Mouse (Mus musculus) hindbrain, embryonic 13.5 days (tissue): ENCODE results near the gene Tbc1d23. TPM values are rescaled to one million over a fixed set of nuclear protein-coding genes. Genes with fewer than 3 reads are reported as not detected.
"Not testable (repeated sequence)": the region's sequence is repeated elsewhere in the genome, so short reads cannot be mapped to it uniquely, and the experiment has no call there.

Experiments
- ATAC-seq: fragments of 200-750 bp; cut with Nextera tagmentation; 2 replicates; pipeline ENCODE4 v1.8.0; 2017; ENCODE audit warnings: moderate TSS enrichment; ENCODE audit not compliant: low FRiP score
- H3K27ac ChIP-seq: fragments of 300-500 bp; sonication (generic); 2 replicates; pipeline ENCODE4 v1.5.1; 2015; ENCODE audit warnings: inconsistent platforms, mild to moderate bottlenecking, moderate library complexity
- H3K27me3 ChIP-seq: fragments of 300-500 bp; sonication (generic); 2 replicates; pipeline ENCODE4 v1.6.1; 2015; ENCODE audit warnings: mild to moderate bottlenecking, inconsistent platforms
- H3K36me3 ChIP-seq: fragments of 300-500 bp; sonication (generic); 2 replicates; pipeline ENCODE4 v1.6.1; 2015; ENCODE audit warnings: mild to moderate bottlenecking, inconsistent platforms
- H3K4me1 ChIP-seq: fragments of 300-500 bp; sonication (generic); replicated peaks from 2 replicates; pipeline ENCODE4 v1.6.1; 2015; ENCODE audit warnings: inconsistent platforms
- H3K4me2 ChIP-seq: fragments of 300-500 bp; sonication (generic); 2 replicates; pipeline ENCODE4 v1.6.1; 2015; ENCODE audit warnings: inconsistent platforms, mild to moderate bottlenecking, moderate library complexity
- H3K4me3 ChIP-seq: fragments of 300-500 bp; sonication (generic); 2 replicates; pipeline ENCODE4 v1.5.1; 2015; ENCODE audit warnings: mild to moderate bottlenecking, inconsistent platforms
- H3K9ac ChIP-seq: fragments of 300-500 bp; sonication (generic); 2 replicates; pipeline ENCODE4 v1.6.1; 2015; ENCODE audit warnings: mild to moderate bottlenecking, inconsistent platforms
- H3K9me3 ChIP-seq: fragments of 300-500 bp; sonication (generic); 2 replicates; pipeline ENCODE4 v1.6.1; 2016; ENCODE audit warnings: inconsistent platforms
- WGBS: fragments of 180-500 bp; shearing (Covaris S2); methylation state at CpG from one replicate; pipeline ENCODE4 v1.1.7; 2015; 5-methylcytosine and 5-hydroxymethylcytosine counted together
- polyA plus RNA-seq: library from polyadenylated mRNA; unstranded; fragments of >200 nt; fragmentation: Nextera tagmentation; extraction: Ambion mirVana; gene quantifications from 2 replicates; pipeline ENCODE4 v1.2.1, GENCODE M21; 2015

Tbc1d23 gene
- polyA plus RNA-seq, 1 experiment from 2014 or later: 29.0 TPM

- no peak overlapping the region for H3K27ac ChIP-seq
- no peaks in the 10 kb centered on the region for H3K27me3 ChIP-seq
- H3K9ac ChIP-seq: no peak overlapping the region
- H3K4me1 ChIP-seq: no peaks in the 10 kb centered on the region
- no peak overlapping the region for H3K4me2 ChIP-seq
- ATAC-seq: no peak
- H3K9me3 ChIP-seq: no peaks in the 10 kb centered on the region
- 89% methylated on average over 5 of the region's 5 CpGs for WGBS
- H3K36me3 ChIP-seq: peaks cover 43% of the 10 kb centered on the region
- no peak overlapping the region for H3K4me3 ChIP-seq
Observed at GRCm38 (mm10) chr16:57196590-57196989, 34.7 kb downstream of the Tbc1d23 start.

GRCm38 (mm10) chr16:57191214-57191613 lies 40.1 kb downstream of the Tbc1d23 start:
- no peak overlapping the region for H3K4me3 ChIP-seq
- no peaks in the 10 kb centered on the region for H3K9me3 ChIP-seq
- no peak overlapping the region for H3K27ac ChIP-seq
- WGBS: 91% methylated on average over 14 of the region's 14 CpGs
- H3K9ac ChIP-seq: no peak overlapping the region
- peaks cover 44% of the 10 kb centered on the region for H3K36me3 ChIP-seq
- no peaks in the 10 kb centered on the region for H3K27me3 ChIP-seq
- no peak overlapping the region for H3K4me2 ChIP-seq
- H3K4me1 ChIP-seq: no peaks in the 10 kb centered on the region
- no peak for ATAC-seq

- Histone ChIP-seq H3K9me3 (no peaks in the 10 kb centered on the region), H3K4me3 (no peak overlapping the region), H3K36me3 (peaks cover 50% of the 10 kb centered on the region), H3K4me2 (no peak overlapping the region), H3K9ac (no peak overlapping the region), H3K27me3 (no peaks in the 10 kb centered on the region), H3K4me1 (no peaks in the 10 kb centered on the region), H3K27ac (no peak overlapping the region)
- WGBS: 93% methylated on average over 8 of the region's 8 CpGs
- ATAC-seq: no peak
Observed at GRCm38 (mm10) chr16:57190390-57190789, 40.9 kb downstream of the Tbc1d23 start.

- Histone ChIP-seq H3K4me2 (no peak overlapping the region), H3K36me3 (peaks cover 52% of the 10 kb centered on the region), H3K4me3 (no peak overlapping the region), H3K9ac (no peak overlapping the region), H3K27ac (no peak overlapping the region), H3K4me1 (no peaks in the 10 kb centered on the region), H3K27me3 (no peaks in the 10 kb centered on the region), H3K9me3 (no peaks in the 10 kb centered on the region)
- WGBS: 92% methylated on average over 2 of the region's 2 CpGs
- no peak for ATAC-seq
Observed at GRCm38 (mm10) chr16:57189493-57189892, 41.8 kb downstream of the Tbc1d23 start.

GRCm38 (mm10) chr16:57186618-57187017 lies 44.7 kb downstream of the Tbc1d23 start:
- no peak for ATAC-seq
- Histone ChIP-seq H3K4me3 (no peak overlapping the region), H3K27me3 (no peaks in the 10 kb centered on the region), H3K27ac (no peak overlapping the region), H3K9me3 (no peaks in the 10 kb centered on the region), H3K4me1 (no peaks in the 10 kb centered on the region), H3K9ac (no peak overlapping the region), H3K4me2 (no peak overlapping the region), H3K36me3 (peaks cover 71% of the 10 kb centered on the region)
- WGBS: 97% methylated on average over 4 of the region's 4 CpGs

- H3K4me3 ChIP-seq: no peak overlapping the region
- ATAC-seq: no peak
- no peaks in the 10 kb centered on the region for H3K4me1 ChIP-seq
- H3K36me3 ChIP-seq: peaks cover 60% of the 10 kb centered on the region
- H3K9ac ChIP-seq: no peak overlapping the region
- 94% methylated on average over 5 of the region's 5 CpGs for WGBS
- no peak overlapping the region for H3K4me2 ChIP-seq
- H3K27me3 ChIP-seq: no peaks in the 10 kb centered on the region
- H3K27ac ChIP-seq: no peak overlapping the region
- no peaks in the 10 kb centered on the region for H3K9me3 ChIP-seq
Observed at GRCm38 (mm10) chr16:57182037-57182436, 49.3 kb downstream of the Tbc1d23 start.

GRCm38 (mm10) chr16:57181180-57181579 lies 50.1 kb downstream of the Tbc1d23 start:
- no peak for ATAC-seq
- no peak overlapping the region for H3K4me2 ChIP-seq
- H3K9ac ChIP-seq: no peak overlapping the region
- no peak overlapping the region for H3K27ac ChIP-seq
- 80% methylated on average over 11 of the region's 11 CpGs for WGBS
- no peaks in the 10 kb centered on the region for H3K9me3 ChIP-seq
- H3K4me1 ChIP-seq: no peaks in the 10 kb centered on the region
- peaks cover 62% of the 10 kb centered on the region for H3K36me3 ChIP-seq
- H3K27me3 ChIP-seq: no peaks in the 10 kb centered on the region
- no peak overlapping the region for H3K4me3 ChIP-seq

- 91% methylated on average over 10 of the region's 10 CpGs for WGBS
- no peak overlapping the region for H3K27ac ChIP-seq
- no peaks in the 10 kb centered on the region for H3K27me3 ChIP-seq
- peaks cover 48% of the 10 kb centered on the region for H3K36me3 ChIP-seq
- H3K9ac ChIP-seq: no peak overlapping the region
- H3K9me3 ChIP-seq: no peaks in the 10 kb centered on the region
- no peak for ATAC-seq
- H3K4me3 ChIP-seq: no peak overlapping the region
- H3K4me2 ChIP-seq: no peak overlapping the region
- H3K4me1 ChIP-seq: no peaks in the 10 kb centered on the region
Observed at GRCm38 (mm10) chr16:57177664-57178063, 53.6 kb downstream of the Tbc1d23 start.

- no peaks in the 10 kb centered on the region for H3K4me1 ChIP-seq
- no peaks in the 10 kb centered on the region for H3K27me3 ChIP-seq
- ATAC-seq: no peak
- H3K36me3 ChIP-seq: peaks cover 48% of the 10 kb centered on the region
- no peaks in the 10 kb centered on the region for H3K9me3 ChIP-seq
- no peak overlapping the region for H3K4me3 ChIP-seq
- H3K4me2 ChIP-seq: no peak overlapping the region
- H3K9ac ChIP-seq: no peak overlapping the region
- WGBS: 64% methylated on average over 2 of the region's 2 CpGs
- no peak overlapping the region for H3K27ac ChIP-seq
Observed at GRCm38 (mm10) chr16:57177254-57177653, 54.0 kb downstream of the Tbc1d23 start.

- H3K27me3 ChIP-seq: no peaks in the 10 kb centered on the region
- no peak overlapping the region for H3K4me2 ChIP-seq
- no peak overlapping the region for H3K4me3 ChIP-seq
- no peaks in the 10 kb centered on the region for H3K9me3 ChIP-seq
- H3K9ac ChIP-seq: no peak overlapping the region
- H3K27ac ChIP-seq: no peak overlapping the region
- H3K4me1 ChIP-seq: no peaks in the 10 kb centered on the region
- WGBS: 89% methylated on average over 7 of the region's 7 CpGs
- H3K36me3 ChIP-seq: peaks cover 43% of the 10 kb centered on the region
- ATAC-seq: no peak
Observed at GRCm38 (mm10) chr16:57176276-57176675, 55.0 kb downstream of the Tbc1d23 start.

GRCm38 (mm10) chr16:57175751-57176150 lies 55.6 kb downstream of the Tbc1d23 start:
- ATAC-seq: no peak
- WGBS: 78% methylated on average over 2 of the region's 2 CpGs
- Histone ChIP-seq H3K27me3 (no peaks in the 10 kb centered on the region), H3K4me1 (no peaks in the 10 kb centered on the region), H3K9ac (no peak overlapping the region), H3K4me3 (no peak overlapping the region), H3K4me2 (no peak overlapping the region), H3K27ac (no peak overlapping the region), H3K36me3 (peaks cover 43% of the 10 kb centered on the region), H3K9me3 (no peaks in the 10 kb centered on the region)

- not testable (repeated sequence) for H3K4me3 ChIP-seq, H3K4me2 ChIP-seq, H3K9me3 ChIP-seq, H3K27me3 ChIP-seq, ATAC-seq, H3K27ac ChIP-seq, H3K4me1 ChIP-seq, H3K9ac ChIP-seq
- peaks cover 43% of the 10 kb centered on the region for H3K36me3 ChIP-seq
Observed at GRCm38 (mm10) chr16:57174480-57174879, 56.8 kb downstream of the Tbc1d23 start.

GRCm38 (mm10) chr16:57171570-57171969 lies 59.7 kb downstream of the Tbc1d23 start:
- H3K27ac ChIP-seq: no peak overlapping the region
- H3K9me3 ChIP-seq: no peaks in the 10 kb centered on the region
- no peak overlapping the region for H3K4me2 ChIP-seq
- no peak overlapping the region for H3K9ac ChIP-seq
- no peak for ATAC-seq
- WGBS: 94% methylated on average over 6 of the region's 6 CpGs
- peaks cover 13% of the 10 kb centered on the region for H3K4me1 ChIP-seq
- H3K4me3 ChIP-seq: no peak overlapping the region
- H3K36me3 ChIP-seq: peaks cover 40% of the 10 kb centered on the region
- H3K27me3 ChIP-seq: no peaks in the 10 kb centered on the region

- ATAC-seq: no peak
- H3K4me3 ChIP-seq: no peak overlapping the region
- H3K4me1 ChIP-seq: peaks cover 15% of the 10 kb centered on the region
- no peaks in the 10 kb centered on the region for H3K9me3 ChIP-seq
- H3K27me3 ChIP-seq: no peaks in the 10 kb centered on the region
- no peak overlapping the region for H3K4me2 ChIP-seq
- H3K27ac ChIP-seq: no peak overlapping the region
- peaks cover 36% of the 10 kb centered on the region for H3K36me3 ChIP-seq
- WGBS: 93% methylated on average over 8 of the region's 8 CpGs
- H3K9ac ChIP-seq: no peak overlapping the region
Observed at GRCm38 (mm10) chr16:57171161-57171560, 60.1 kb downstream of the Tbc1d23 start.
